Mouse (Mus musculus): ENCODE results near the gene Olfr145. TPM values are rescaled to one million over a fixed set of nuclear protein-coding genes. Genes with fewer than 3 reads are reported as not detected.

The Olfr145 gene
- not detected for total RNA-seq (2018; cell fraction: chromatin; rRNA removed)
- not detected for total RNA-seq (2018; cell fraction: cytosol; rRNA removed)
- not detected for total RNA-seq (2018; cell fraction: nucleus; rRNA removed)
- polyA plus RNA-seq (2018), result not detected in 3 replicates

GRCm38 (mm10) chr9:37896661-37897060 lies at the start of gene Olfr145:
Olfr145 (plus strand) TSS chr9:37896724.
- Histone ChIP-seq H3K27ac (no peak within 1 kb of the TSS), H3K36me3 (ENCODE audit: inconsistent target) (no peaks in the 10 kb centered on the region), H3K4me3 (ENCODE audit: inconsistent target) (no peak within 1 kb of the TSS), H3K79me2 (ENCODE audit: inconsistent target) (no peaks in the 10 kb centered on the region)
- WGBS (ENCODE audit: missing documents), result 58% methylated on average over 2 of the region's 2 CpGs

DNA sequence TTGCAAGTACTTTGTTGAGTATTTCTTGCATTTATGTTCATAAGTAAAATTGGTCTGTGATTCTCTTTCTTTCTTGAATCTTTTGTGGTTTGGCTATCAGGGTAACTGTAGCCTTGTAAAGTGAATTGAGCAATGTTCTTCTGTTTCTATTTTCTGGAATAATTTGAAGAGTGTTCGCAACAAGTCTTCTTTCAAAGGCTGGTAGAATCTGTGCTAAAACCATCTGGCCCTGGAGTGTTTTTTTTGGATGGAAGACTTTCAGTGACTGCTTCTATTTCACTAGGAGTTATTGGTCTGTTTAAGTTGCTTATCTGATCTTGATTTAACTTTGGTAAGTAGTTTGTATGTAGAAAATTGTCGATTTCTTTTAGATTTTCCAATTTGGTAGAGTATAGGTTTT lies 47.3 kb upstream of the Olfr145 start:
- H3K27ac ChIP-seq, result no peak overlapping the region
- no peaks in the 10 kb centered on the region for H3K79me2 ChIP-seq (ENCODE audit: inconsistent target)
- no peak overlapping the region for H3K4me3 ChIP-seq (ENCODE audit: inconsistent target)
- no peaks in the 10 kb centered on the region for H3K36me3 ChIP-seq (ENCODE audit: inconsistent target)
- 72% methylated on average over 2 of the region's 2 CpGs for WGBS (ENCODE audit: missing documents)

- Histone ChIP-seq H3K79me2 (ENCODE audit: inconsistent target) (no peaks in the 10 kb centered on the region), H3K4me3 (ENCODE audit: inconsistent target) (no peak within 1 kb of the TSS), H3K27ac (no peak within 1 kb of the TSS), H3K36me3 (ENCODE audit: inconsistent target) (no peaks in the 10 kb centered on the region)
- WGBS (ENCODE audit: missing documents), result 79% methylated on average over 4 of the region's 4 CpGs
Observed at GRCm38 (mm10) chr9:37853969-37854368, 42.6 kb upstream of the Olfr145 start, which contains the start of gene Olfr877. Olfr877 (plus strand) TSS chr9:37854269.

GRCm38 (mm10) chr9:37863325-37863724 lies 33.2 kb upstream of the Olfr145 start:
- WGBS (ENCODE audit: missing documents), result 86% methylated on average over 1 of the region's 1 CpGs
- no peaks in the 10 kb centered on the region for H3K79me2 ChIP-seq (ENCODE audit: inconsistent target)
- H3K27ac ChIP-seq, result no peak overlapping the region
- H3K4me3 ChIP-seq (ENCODE audit: inconsistent target), result no peak overlapping the region
- no peaks in the 10 kb centered on the region for H3K36me3 ChIP-seq (ENCODE audit: inconsistent target)

- 56% methylated on average over 1 of the region's 1 CpGs for WGBS (ENCODE audit: missing documents)
- no peaks in the 10 kb centered on the region for H3K36me3 ChIP-seq (ENCODE audit: inconsistent target)
- H3K79me2 ChIP-seq (ENCODE audit: inconsistent target), result no peaks in the 10 kb centered on the region
Observed at GRCm38 (mm10) chr9:37870246-37870645, 26.3 kb upstream of the Olfr145 start.

GRCm38 (mm10) chr9:37871097-37871496 lies 25.4 kb upstream of the Olfr145 start:
- H3K36me3 ChIP-seq (ENCODE audit: inconsistent target), result no peaks in the 10 kb centered on the region
- H3K79me2 ChIP-seq (ENCODE audit: inconsistent target), result no peaks in the 10 kb centered on the region
- no peak overlapping the region for H3K27ac ChIP-seq
- no peak overlapping the region for H3K4me3 ChIP-seq (ENCODE audit: inconsistent target)
- 82% methylated on average over 1 of the region's 1 CpGs for WGBS (ENCODE audit: missing documents)

More at GRCm38 (mm10) chr9:37870246-37870645, 26.3 kb upstream of the Olfr145 start:
- H3K4me3 ChIP-seq (ENCODE audit: inconsistent target), result no peak overlapping the region
- no peak overlapping the region for H3K27ac ChIP-seq

GRCm38 (mm10) chr9:37871536-37871935 lies 25.0 kb upstream of the Olfr145 start:
- Histone ChIP-seq H3K36me3 (ENCODE audit: inconsistent target) (no peaks in the 10 kb centered on the region), H3K79me2 (ENCODE audit: inconsistent target) (no peaks in the 10 kb centered on the region), H3K27ac (no peak overlapping the region), H3K4me3 (ENCODE audit: inconsistent target) (no peak overlapping the region)
- WGBS (ENCODE audit: missing documents), result 53% methylated on average over 1 of the region's 1 CpGs

GRCm38 (mm10) chr9:37890960-37891359 lies 5.6 kb upstream of the Olfr145 start:
- no peak overlapping the region for H3K4me3 ChIP-seq (ENCODE audit: inconsistent target)
- WGBS (ENCODE audit: missing documents), result 60% methylated on average over 2 of the region's 2 CpGs
- no peak overlapping the region for H3K27ac ChIP-seq
- H3K79me2 ChIP-seq (ENCODE audit: inconsistent target), result no peaks in the 10 kb centered on the region
- H3K36me3 ChIP-seq (ENCODE audit: inconsistent target), result no peaks in the 10 kb centered on the region

- no peak overlapping the region for H3K4me3 ChIP-seq (ENCODE audit: inconsistent target)
- H3K27ac ChIP-seq, result no peak overlapping the region
- WGBS (ENCODE audit: missing documents), result 66% methylated on average over 3 of the region's 3 CpGs
- no peaks in the 10 kb centered on the region for H3K79me2 ChIP-seq (ENCODE audit: inconsistent target)
- no peaks in the 10 kb centered on the region for H3K36me3 ChIP-seq (ENCODE audit: inconsistent target)
Observed at GRCm38 (mm10) chr9:37905555-37905954, 9.0 kb downstream of the Olfr145 start.

- Histone ChIP-seq H3K36me3 (ENCODE audit: inconsistent target) (no peaks in the 10 kb centered on the region), H3K27ac (no peak within 1 kb of the TSS), H3K79me2 (ENCODE audit: inconsistent target) (no peaks in the 10 kb centered on the region), H3K4me3 (ENCODE audit: inconsistent target) (no peak within 1 kb of the TSS)
- 77% methylated on average over 2 of the region's 2 CpGs for WGBS (ENCODE audit: missing documents)
Observed at GRCm38 (mm10) chr9:37917540-37917939, 21.0 kb downstream of the Olfr145 start, which contains the start of gene Olfr878. Olfr878 (plus strand) TSS chr9:37917840.

DNA sequence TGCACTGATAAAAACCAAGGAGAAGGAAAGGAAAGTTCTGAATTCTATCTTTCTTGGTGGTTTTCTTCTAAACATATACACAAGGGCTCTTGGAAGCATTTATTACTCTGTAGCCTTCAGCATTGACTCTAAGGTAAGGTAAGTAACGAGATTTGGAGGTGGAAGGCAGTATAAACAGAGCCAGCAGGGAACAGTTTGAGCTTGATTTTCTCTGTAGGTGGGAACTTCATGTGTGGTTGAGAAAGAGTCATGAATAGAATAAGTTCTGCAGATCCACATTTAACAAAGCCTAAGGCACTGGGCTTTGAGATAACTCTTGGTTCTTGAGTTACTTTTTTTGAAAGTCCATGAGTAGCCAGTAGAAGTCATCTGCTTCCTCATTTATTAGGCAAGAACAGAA lies 21.5 kb downstream of the Olfr145 start:
- WGBS (ENCODE audit: missing documents), result 27% methylated on average over 1 of the region's 1 CpGs
- Histone ChIP-seq H3K36me3 (ENCODE audit: inconsistent target) (no peaks in the 10 kb centered on the region), H3K27ac (no peak overlapping the region), H3K79me2 (ENCODE audit: inconsistent target) (no peaks in the 10 kb centered on the region), H3K4me3 (ENCODE audit: inconsistent target) (no peak overlapping the region)

DNA sequence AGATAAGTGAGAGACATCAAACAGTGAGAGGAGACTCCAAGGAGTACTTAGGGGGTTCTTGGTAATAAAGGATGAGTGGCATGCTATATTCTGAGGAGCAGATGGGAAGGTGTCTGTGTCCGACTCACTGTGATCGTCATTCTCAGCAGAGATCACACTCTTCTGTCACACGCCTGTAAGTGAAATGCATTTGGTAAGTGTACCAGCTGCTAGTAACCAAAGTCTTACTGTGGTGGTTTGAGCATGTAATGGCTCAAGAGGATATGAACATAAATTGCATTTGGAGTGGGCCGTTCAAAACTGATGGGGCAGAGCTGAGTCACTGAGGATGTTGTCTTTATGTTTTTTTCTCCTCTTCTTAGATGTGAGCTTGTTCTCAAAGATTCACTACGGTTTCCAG lies 27.7 kb downstream of the Olfr145 start:
- H3K79me2 ChIP-seq (ENCODE audit: inconsistent target), result no peaks in the 10 kb centered on the region
- 77% methylated on average over 5 of the region's 5 CpGs for WGBS (ENCODE audit: missing documents)

DNA sequence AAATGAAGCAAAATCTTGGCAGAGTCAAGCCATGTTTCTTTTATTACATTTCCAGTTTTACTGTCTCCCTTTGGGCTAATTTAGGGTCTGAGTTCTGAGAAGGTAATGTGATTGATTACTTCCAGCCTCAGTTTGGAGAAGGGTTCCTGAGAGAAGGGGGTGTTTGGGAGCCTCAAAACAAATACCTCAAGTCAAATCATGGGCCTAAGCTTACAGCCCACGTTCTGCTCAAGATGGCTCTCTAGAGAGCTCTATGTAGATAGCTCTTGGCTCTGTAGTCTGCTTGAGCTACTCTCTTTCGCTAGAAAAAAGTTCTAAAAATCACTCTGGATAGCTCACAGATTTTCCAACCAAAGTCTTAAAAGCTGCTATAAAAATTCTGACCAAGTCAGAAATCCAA lies 28.9 kb downstream of the Olfr145 start:
- WGBS (ENCODE audit: missing documents), result 64% methylated on average over 2 of the region's 2 CpGs
- H3K79me2 ChIP-seq (ENCODE audit: inconsistent target), result no peaks in the 10 kb centered on the region
- no peak overlapping the region for H3K4me3 ChIP-seq (ENCODE audit: inconsistent target)
- no peak overlapping the region for H3K27ac ChIP-seq
- no peaks in the 10 kb centered on the region for H3K36me3 ChIP-seq (ENCODE audit: inconsistent target)

More for the DNA sequence above, 27.7 kb downstream of the Olfr145 start:
- H3K36me3 ChIP-seq (ENCODE audit: inconsistent target), result no peaks in the 10 kb centered on the region
- no peak overlapping the region for H3K4me3 ChIP-seq (ENCODE audit: inconsistent target)
- H3K27ac ChIP-seq, result no peak overlapping the region

DNA sequence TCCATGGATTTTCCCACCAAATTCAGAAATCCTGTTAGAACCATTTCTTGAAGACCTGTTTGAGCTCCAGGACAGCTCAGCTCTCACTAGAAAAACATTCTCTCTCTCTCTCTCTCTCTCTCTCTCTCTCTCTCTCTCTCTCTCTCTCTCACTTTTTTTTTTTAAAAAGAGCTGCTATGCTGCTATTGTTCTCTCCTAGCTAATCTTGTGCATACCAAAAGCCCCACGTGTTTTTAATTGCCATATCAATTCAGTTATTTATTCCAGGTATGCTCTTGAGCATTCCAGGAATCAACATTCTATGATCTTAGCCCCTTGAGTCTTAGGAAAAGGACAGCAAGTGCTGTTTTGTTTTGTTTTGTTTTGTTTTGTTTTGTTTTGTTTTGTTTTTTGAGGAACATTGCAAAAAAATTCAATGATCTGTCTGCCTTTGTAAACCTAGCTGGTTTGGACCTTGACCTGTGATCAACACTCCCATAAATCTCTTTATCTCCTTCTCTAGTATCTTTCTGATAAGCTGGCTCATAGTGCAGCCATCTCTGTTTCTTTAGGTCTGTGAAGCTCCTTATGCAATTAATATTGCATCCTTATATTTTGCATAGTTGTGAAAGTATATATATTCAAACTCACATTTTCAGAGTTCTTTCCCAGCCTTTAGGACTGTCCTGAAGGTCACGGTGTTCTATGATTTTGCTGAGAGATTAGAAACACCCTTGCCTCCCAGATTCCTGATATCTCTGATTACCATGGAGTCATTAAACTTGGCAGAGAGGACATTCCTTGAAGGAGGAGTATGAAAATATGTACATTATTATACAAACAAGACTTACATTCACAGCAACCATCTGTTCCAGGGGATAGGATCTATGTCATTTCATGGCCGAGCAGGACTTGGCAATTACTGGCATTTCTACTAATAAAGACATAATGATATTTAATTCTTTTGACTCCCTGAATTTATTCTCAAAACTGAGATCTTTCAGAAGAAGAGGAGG lies 29.8 kb downstream of the Olfr145 start:
- H3K79me2 ChIP-seq (ENCODE audit: inconsistent target), result no peaks in the 10 kb centered on the region
- H3K4me3 ChIP-seq (ENCODE audit: inconsistent target), result no peak overlapping the region
- 79% methylated on average over 3 of the region's 3 CpGs for WGBS (ENCODE audit: missing documents)
- no peak overlapping the region for H3K27ac ChIP-seq
- H3K36me3 ChIP-seq (ENCODE audit: inconsistent target), result no peaks in the 10 kb centered on the region

DNA sequence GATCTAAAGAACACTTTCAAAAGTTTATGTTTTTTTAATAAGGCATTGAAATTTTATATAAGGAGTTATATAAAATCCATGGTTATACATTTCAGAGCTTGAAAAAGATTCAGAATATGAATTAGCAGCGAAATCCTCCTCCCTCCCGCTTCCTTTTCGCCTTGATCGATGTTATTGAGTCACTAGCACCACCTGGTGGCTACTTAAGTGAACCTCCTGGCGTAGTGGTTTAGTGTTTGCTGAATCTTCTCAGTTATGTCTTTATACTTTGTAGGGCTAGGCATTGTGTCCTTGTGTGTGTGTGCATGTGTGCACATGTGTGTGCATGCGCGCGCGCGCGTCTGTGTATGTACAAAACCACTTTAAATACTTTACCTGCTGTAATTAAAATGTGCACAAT lies 36.0 kb downstream of the Olfr145 start:
- H3K27ac ChIP-seq, result no peak overlapping the region
- no peaks in the 10 kb centered on the region for H3K36me3 ChIP-seq (ENCODE audit: inconsistent target)
- 4% methylated on average over 10 of the region's 11 CpGs for WGBS (ENCODE audit: missing documents)
- no peak overlapping the region for H3K4me3 ChIP-seq (ENCODE audit: inconsistent target)
- no peaks in the 10 kb centered on the region for H3K79me2 ChIP-seq (ENCODE audit: inconsistent target)
